Mouse (Mus musculus) hindbrain, postnatal 0 days (tissue): Measurements from ENCODE around the gene Nrde2. TPM values are rescaled to one million over a fixed set of nuclear protein-coding genes. Genes with fewer than 3 reads are reported as not detected.

Source experiments
- ATAC-seq: fragments of 200-750 bp; cut with Nextera tagmentation; 2 replicates; pipeline ENCODE4 v1.8.0; 2017; ENCODE audit warnings: mild to moderate bottlenecking, moderate TSS enrichment, moderate library complexity
- DNase-seq: peaks from one replicate; pipeline ENCODE4 v3.0.0-alpha.2; 2015; ENCODE audit warnings: low spot score
- H3K27ac ChIP-seq: fragments of 300-500 bp; sonication (generic); 2 replicates; pipeline ENCODE4 v1.5.1; 2014; ENCODE audit warnings: mild to moderate bottlenecking
- H3K27me3 ChIP-seq: fragments of 300-500 bp; sonication (generic); 2 replicates; pipeline ENCODE4 v1.6.1; 2014; ENCODE audit warnings: low read length, mixed read lengths; ENCODE audit not compliant: insufficient read depth
- H3K36me3 ChIP-seq: fragments of 300-500 bp; sonication (generic); 2 replicates; pipeline ENCODE4 v1.6.1; 2014; ENCODE audit warnings: low read length, mixed read lengths; ENCODE audit not compliant: insufficient read depth
- H3K4me1 ChIP-seq: fragments of 300-500 bp; sonication (generic); 2 replicates; pipeline ENCODE4 v1.6.1; 2014; ENCODE audit warnings: antibody characterized with exemption, low read length, mixed read lengths; ENCODE audit not compliant: insufficient read depth
- H3K4me2 ChIP-seq: fragments of 300-500 bp; sonication (generic); 2 replicates; pipeline ENCODE4 v1.6.1; 2014; ENCODE audit warnings: low read depth, mild to moderate bottlenecking, low read length, moderate library complexity, mixed read lengths
- H3K4me3 ChIP-seq: fragments of 300-500 bp; sonication (generic); 2 replicates; pipeline ENCODE4 v1.5.1; 2014; ENCODE audit warnings: low read length
- H3K9ac ChIP-seq: fragments of 300-500 bp; sonication (generic); replicated peaks from 2 replicates; pipeline ENCODE4 v1.6.1; 2014; ENCODE audit warnings: mild to moderate bottlenecking, low read length, moderate library complexity, mixed read lengths
- H3K9me3 ChIP-seq: fragments of 300-500 bp; sonication (generic); 2 replicates; pipeline ENCODE4 v1.6.1; 2016; ENCODE audit warnings: low read length, mixed read lengths
- CTCF ChIP-seq: IDR thresholded peaks from 2 replicates; pipeline ENCODE4 v1.5.1; 2016; ENCODE audit warnings: antibody characterized with exemption, control low read depth, low read depth
- WGBS: fragments of 180-500 bp; shearing (Covaris S2); extraction: QIAGEN DNeasy Blood & Tissue Kit; methylation state at CpG from one replicate; pipeline ENCODE4 v1.1.7; 2014; 5-methylcytosine and 5-hydroxymethylcytosine counted together
- polyA plus RNA-seq: library from polyadenylated mRNA; unstranded; fragments of >200 nt; fragmentation: Nextera tagmentation; extraction: Ambion mirVana; gene quantifications from 2 replicates; pipeline ENCODE4 v1.2.1, GENCODE M21; 2015
- total RNA-seq: library from RNA; depleted of rRNA; stranded (reverse); fragments of >200 nt; gene quantifications from 2 replicates; pipeline ENCODE4 v1.2.3, GENCODE M21; 2014

Nrde2 gene
- total and polyA plus RNA-seq, 2 experiments from 2014 or later: 13.6 to 20.5 TPM

GRCm38 (mm10) chr12:100200645-100201362 lies 41.4 kb upstream of the Nrde2 start:
- Histone ChIP-seq H3K27me3 (no peaks in the 10 kb centered on the region), H3K36me3 (peaks cover 26% of the 10 kb centered on the region), H3K9ac (peak overlapping the region; percentile 99), H3K4me3 (peak overlapping the region; percentile 98), H3K9me3 (no peaks in the 10 kb centered on the region), H3K27ac (peak overlapping the region; percentile 88), H3K4me2 (peak overlapping the region; percentile 84), H3K4me1 (peaks cover 5% of the 10 kb centered on the region; the same call in 1 of the 2 replicates)
- ATAC-seq (no peak; the same call in none of the 2 replicates), DNase-seq (peak; percentile 42)
- 3% methylated on average over 28 of the region's 29 CpGs for WGBS
- no peak for TF ChIP-seq CTCF

GRCm38 (mm10) chr12:100199891-100200644 lies 40.6 kb upstream of the Nrde2 start:
- peaks cover 5% of the 10 kb centered on the region; the same call in 1 of the 2 replicates for H3K4me1 ChIP-seq
- TF ChIP-seq CTCF: no peak
- no peaks in the 10 kb centered on the region for H3K27me3 ChIP-seq
- WGBS: under 1% methylated on average over 50 of the region's 86 CpGs
- H3K4me2 ChIP-seq: peak overlapping the region; percentile 84
- peak overlapping the region; percentile 98 for H3K4me3 ChIP-seq
- DNase-seq: peak; percentile 78
- H3K36me3 ChIP-seq: peaks cover 18% of the 10 kb centered on the region
- peak overlapping the region; percentile 88 for H3K27ac ChIP-seq
- H3K9ac ChIP-seq: peak overlapping the region; percentile 99
- H3K9me3 ChIP-seq: no peaks in the 10 kb centered on the region
- ATAC-seq: peak; percentile 69

GRCm38 (mm10) chr12:100198967-100199660 lies 39.7 kb upstream of the Nrde2 start, which contains the start of gene Calm1:
Calm1 (plus strand) TSS chr12:100199435.
- peaks cover 11% of the 10 kb centered on the region for H3K36me3 ChIP-seq
- ATAC-seq: peak; percentile 87
- H3K4me3 ChIP-seq: peak within 1 kb of the TSS; percentile 98
- peak within 1 kb of the TSS; percentile 84 for H3K4me2 ChIP-seq
- no peak for TF ChIP-seq CTCF
- peaks cover 5% of the 10 kb centered on the region; the same call in 1 of the 2 replicates for H3K4me1 ChIP-seq
- DNase-seq: peak; percentile 98
- WGBS: 2% methylated on average over 56 of the region's 58 CpGs
- peak within 1 kb of the TSS; percentile 88 for H3K27ac ChIP-seq
- no peaks in the 10 kb centered on the region for H3K9me3 ChIP-seq
- H3K27me3 ChIP-seq: no peaks in the 10 kb centered on the region
- peak within 1 kb of the TSS; percentile 99 for H3K9ac ChIP-seq

- H3K4me3 ChIP-seq: no peak overlapping the region
- H3K4me1 ChIP-seq: no peaks in the 10 kb centered on the region
- H3K9me3 ChIP-seq: no peaks in the 10 kb centered on the region
- H3K27me3 ChIP-seq: no peaks in the 10 kb centered on the region
- no peak overlapping the region for H3K9ac ChIP-seq
- no peak overlapping the region for H3K27ac ChIP-seq
- 35% methylated on average over 7 of the region's 7 CpGs for WGBS
- no peaks in the 10 kb centered on the region for H3K36me3 ChIP-seq
- no peak for TF ChIP-seq CTCF
- no peak overlapping the region for H3K4me2 ChIP-seq
- DNase-seq (peak; percentile 39), ATAC-seq (no peak)
Observed at GRCm38 (mm10) chr12:100196786-100197185, 37.3 kb upstream of the Nrde2 start.

- no peak overlapping the region for H3K9ac ChIP-seq
- TF ChIP-seq CTCF: no peak
Observed at GRCm38 (mm10) chr12:100194181-100194580, 34.7 kb upstream of the Nrde2 start.

GRCm38 (mm10) chr12:100190802-100191201 lies 31.3 kb upstream of the Nrde2 start:
- 93% methylated on average over 6 of the region's 6 CpGs for WGBS
- H3K9me3 ChIP-seq: no peaks in the 10 kb centered on the region

More at GRCm38 (mm10) chr12:100194181-100194580, 34.7 kb upstream of the Nrde2 start:
- no peaks in the 10 kb centered on the region for H3K4me1 ChIP-seq
- no peak overlapping the region for H3K4me3 ChIP-seq
- no peaks in the 10 kb centered on the region for H3K36me3 ChIP-seq
- no peak for DNase-seq
- no peak overlapping the region for H3K27ac ChIP-seq
- WGBS: 100% methylated on average over 1 of the region's 1 CpGs
- no peak overlapping the region for H3K4me2 ChIP-seq
- no peak for ATAC-seq
- H3K27me3 ChIP-seq: no peaks in the 10 kb centered on the region
- no peaks in the 10 kb centered on the region for H3K9me3 ChIP-seq

More at GRCm38 (mm10) chr12:100190802-100191201, 31.3 kb upstream of the Nrde2 start:
- Histone ChIP-seq H3K27ac (no peak overlapping the region), H3K4me3 (no peak overlapping the region), H3K9ac (no peak overlapping the region), H3K36me3 (no peaks in the 10 kb centered on the region), H3K4me2 (no peak overlapping the region), H3K4me1 (no peaks in the 10 kb centered on the region; the same call in 1 of the 2 replicates), H3K27me3 (no peaks in the 10 kb centered on the region)
- ATAC-seq (no peak), DNase-seq (no peak)
- TF ChIP-seq CTCF: no peak
